Mouse (Mus musculus): ENCODE measurements at regions not wholly inside any gene's neighbourhood (a gene's known extent, or its start where the extent isn't known, plus 50 kb on each side); places are given as distances from the start of the nearest gene placed in this dataset.

GRCm38 (mm10) chr19:21146860-21147390, 125.2 kb upstream of the Zfand5 start:
- DNase-seq (ENCODE audit: low spot score): no peak

GRCm38 (mm10) chr19:21144659-21145283, 127.3 kb upstream of the Zfand5 start:
- DNase-seq (ENCODE audit: low spot score): no peak

GRCm38 (mm10) chr19:21143970-21144595, 128.0 kb upstream of the Zfand5 start:
- no peak for DNase-seq (ENCODE audit: low spot score)

GRCm38 (mm10) chr19:21140456-21140855, 131.6 kb upstream of the Zfand5 start:
- DNase-seq (ENCODE audit: low spot score): no peak

GRCm38 (mm10) chr19:21138998-21139495, 133.0 kb upstream of the Zfand5 start:
- no peak for DNase-seq (ENCODE audit: low spot score)

GRCm38 (mm10) chr19:21136756-21137155, 135.3 kb upstream of the Zfand5 start:
- DNase-seq (ENCODE audit: low spot score): no peak

- no peak for DNase-seq (ENCODE audit: low spot score)
Observed at GRCm38 (mm10) chr19:21135998-21136380, 136.1 kb upstream of the Zfand5 start.

GRCm38 (mm10) chr19:21135297-21135997, 136.6 kb upstream of the Zfand5 start:
- DNase-seq (ENCODE audit: low spot score): no peak

GRCm38 (mm10) chr19:21129653-21130052, 142.4 kb upstream of the Zfand5 start:
- DNase-seq (ENCODE audit: low spot score): no peak

- DNase-seq (ENCODE audit: low spot score): peak; percentile 73
Observed at GRCm38 (mm10) chr19:21127079-21127745, 144.9 kb upstream of the Zfand5 start.

GRCm38 (mm10) chr19:21126670-21127069, 145.4 kb upstream of the Zfand5 start:
- DNase-seq (ENCODE audit: low spot score): no peak

- no peak for DNase-seq (ENCODE audit: low spot score)
Observed at GRCm38 (mm10) chr19:21119477-21119876, 152.6 kb upstream of the Zfand5 start.

GRCm38 (mm10) chr19:21118782-21119181, 153.3 kb upstream of the Zfand5 start:
- DNase-seq (ENCODE audit: low spot score): no peak

- no peak for DNase-seq (ENCODE audit: low spot score)
Observed at GRCm38 (mm10) chr19:21115693-21116092, 156.4 kb upstream of the Zfand5 start.

GRCm38 (mm10) chr19:21111836-21112235, 157.8 kb upstream of the Tmc1 start:
- no peak for DNase-seq (ENCODE audit: low spot score)

- DNase-seq (ENCODE audit: low spot score): peak; percentile 74
Observed at GRCm38 (mm10) chr19:21108311-21108710, 154.3 kb upstream of the Tmc1 start.

GRCm38 (mm10) chr19:21107741-21108140, 153.7 kb upstream of the Tmc1 start:
- DNase-seq (ENCODE audit: low spot score): no peak

GRCm38 (mm10) chr19:21107275-21107674, 153.3 kb upstream of the Tmc1 start:
- no peak for DNase-seq (ENCODE audit: low spot score)

GRCm38 (mm10) chr19:21106766-21107165, 152.8 kb upstream of the Tmc1 start:
- DNase-seq (ENCODE audit: low spot score): no peak

GRCm38 (mm10) chr19:21106241-21106669, 152.3 kb upstream of the Tmc1 start:
- DNase-seq (ENCODE audit: low spot score): peak; percentile 91

- DNase-seq (ENCODE audit: low spot score): peak; percentile 65
Observed at GRCm38 (mm10) chr19:21105004-21105403, 151.0 kb upstream of the Tmc1 start.

GRCm38 (mm10) chr19:21104462-21104936, 150.5 kb upstream of the Tmc1 start:
- peak; percentile 87 for DNase-seq (ENCODE audit: low spot score)

All from adipocyte (in vitro differentiated cells).